Mouse (Mus musculus) hindbrain, postnatal 0 days (tissue): ENCODE data around the gene Armc9. TPM values are rescaled to one million over a fixed set of nuclear protein-coding genes. Genes with fewer than 3 reads are reported as not detected.

Source experiments
- ATAC-seq: fragments of 200-750 bp; cut with Nextera tagmentation; 2 replicates; pipeline ENCODE4 v1.8.0; 2017; ENCODE audit warnings: mild to moderate bottlenecking, moderate TSS enrichment, moderate library complexity
- DNase-seq: peaks from one replicate; pipeline ENCODE4 v3.0.0-alpha.2; 2015; ENCODE audit warnings: low spot score
- H3K27ac ChIP-seq: fragments of 300-500 bp; sonication (generic); 2 replicates; pipeline ENCODE4 v1.5.1; 2014; ENCODE audit warnings: mild to moderate bottlenecking
- H3K27me3 ChIP-seq: fragments of 300-500 bp; sonication (generic); 2 replicates; pipeline ENCODE4 v1.6.1; 2014; ENCODE audit warnings: low read length, mixed read lengths; ENCODE audit not compliant: insufficient read depth
- H3K36me3 ChIP-seq: fragments of 300-500 bp; sonication (generic); 2 replicates; pipeline ENCODE4 v1.6.1; 2014; ENCODE audit warnings: low read length, mixed read lengths; ENCODE audit not compliant: insufficient read depth
- H3K4me1 ChIP-seq: fragments of 300-500 bp; sonication (generic); 2 replicates; pipeline ENCODE4 v1.6.1; 2014; ENCODE audit warnings: antibody characterized with exemption, low read length, mixed read lengths; ENCODE audit not compliant: insufficient read depth
- H3K4me2 ChIP-seq: fragments of 300-500 bp; sonication (generic); 2 replicates; pipeline ENCODE4 v1.6.1; 2014; ENCODE audit warnings: low read depth, mild to moderate bottlenecking, low read length, moderate library complexity, mixed read lengths
- H3K4me3 ChIP-seq: fragments of 300-500 bp; sonication (generic); 2 replicates; pipeline ENCODE4 v1.5.1; 2014; ENCODE audit warnings: low read length
- H3K9ac ChIP-seq: fragments of 300-500 bp; sonication (generic); replicated peaks from 2 replicates; pipeline ENCODE4 v1.6.1; 2014; ENCODE audit warnings: mild to moderate bottlenecking, low read length, moderate library complexity, mixed read lengths
- H3K9me3 ChIP-seq: fragments of 300-500 bp; sonication (generic); 2 replicates; pipeline ENCODE4 v1.6.1; 2016; ENCODE audit warnings: low read length, mixed read lengths
- CTCF ChIP-seq: IDR thresholded peaks from 2 replicates; pipeline ENCODE4 v1.5.1; 2016; ENCODE audit warnings: antibody characterized with exemption, control low read depth, low read depth
- WGBS: fragments of 180-500 bp; shearing (Covaris S2); extraction: QIAGEN DNeasy Blood & Tissue Kit; methylation state at CpG from one replicate; pipeline ENCODE4 v1.1.7; 2014; 5-methylcytosine and 5-hydroxymethylcytosine counted together
- polyA plus RNA-seq: library from polyadenylated mRNA; unstranded; fragments of >200 nt; fragmentation: Nextera tagmentation; extraction: Ambion mirVana; gene quantifications from 2 replicates; pipeline ENCODE4 v1.2.1, GENCODE M21; 2015
- total RNA-seq: library from RNA; depleted of rRNA; stranded (reverse); fragments of >200 nt; gene quantifications from 2 replicates; pipeline ENCODE4 v1.2.3, GENCODE M21; 2014

Armc9 gene
- total and polyA plus RNA-seq, 2 experiments from 2014 or later: 21.0 to 34.9 TPM

DNA sequence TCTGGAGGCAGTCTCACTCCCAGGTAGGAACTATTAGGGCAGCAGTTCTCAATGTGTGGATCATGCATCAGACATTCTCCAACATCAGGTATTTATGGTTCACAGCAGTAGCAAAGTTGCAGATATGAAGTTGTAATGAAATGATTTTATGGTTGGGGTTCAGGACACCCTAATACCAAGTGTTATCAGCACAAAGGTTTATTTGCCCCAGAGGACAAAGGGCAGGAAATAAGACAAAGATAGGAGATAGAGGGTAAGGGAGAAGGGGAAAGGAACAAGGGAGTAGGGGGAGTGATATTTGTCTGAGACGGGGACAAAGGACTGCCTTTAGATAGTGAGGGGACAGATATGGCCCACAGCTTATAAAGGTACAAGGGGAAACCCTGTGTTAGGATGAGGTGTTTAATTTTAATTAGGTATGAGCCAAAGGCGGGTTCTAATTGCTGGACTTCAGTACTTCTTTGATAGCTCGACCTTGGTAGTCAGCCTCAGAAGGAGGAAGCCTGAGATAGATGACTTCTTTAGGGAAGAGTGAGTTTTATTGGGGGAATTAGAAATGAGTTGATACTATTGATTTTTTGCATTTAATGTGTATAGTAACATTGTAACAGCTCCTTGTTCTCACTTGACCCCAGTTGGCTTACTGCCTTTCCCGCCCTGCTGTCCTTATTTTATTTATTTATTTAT is 29.1 kb downstream of the Armc9 start:
- Histone ChIP-seq H3K27me3 (no peaks in the 10 kb centered on the region), H3K9me3 (no peaks in the 10 kb centered on the region), H3K9ac (no peak overlapping the region), H3K36me3 (no peaks in the 10 kb centered on the region), H3K4me1 (no peaks in the 10 kb centered on the region), H3K4me2 (no peak overlapping the region), H3K27ac (no peak overlapping the region), H3K4me3 (no peak overlapping the region)
- no peak for TF ChIP-seq CTCF
- no peak for ATAC-seq
- no peak for DNase-seq
- WGBS: 95% methylated on average over 4 of the region's 4 CpGs

DNA sequence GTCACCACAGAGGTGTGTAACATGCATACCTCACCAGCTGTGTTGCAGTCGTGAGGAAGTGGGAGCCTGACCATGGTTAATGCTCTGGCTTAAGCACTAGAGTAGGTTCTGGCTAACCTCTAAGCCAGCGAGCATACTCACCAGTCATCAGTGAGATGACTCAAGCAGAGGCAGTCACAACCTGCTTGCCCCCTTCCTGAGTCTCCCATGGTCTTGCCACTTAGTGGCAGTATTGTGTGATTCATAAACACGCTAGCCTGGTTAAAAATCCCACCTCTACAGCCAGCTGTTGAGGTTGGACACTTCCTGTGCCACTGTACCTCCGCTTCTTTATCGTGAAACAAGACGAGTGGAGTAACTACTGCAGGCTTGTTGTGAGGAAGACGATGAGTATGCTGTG is 32.2 kb downstream of the Armc9 start:
- WGBS: 88% methylated on average over 7 of the region's 7 CpGs
- ATAC-seq (no peak), DNase-seq (no peak)
- Histone ChIP-seq H3K9me3 (no peaks in the 10 kb centered on the region), H3K9ac (no peak overlapping the region), H3K27me3 (no peaks in the 10 kb centered on the region), H3K4me2 (no peak overlapping the region), H3K4me1 (no peaks in the 10 kb centered on the region), H3K27ac (no peak overlapping the region), H3K36me3 (peaks cover 10% of the 10 kb centered on the region; the same call in 1 of the 2 replicates), H3K4me3 (no peak overlapping the region)
- no peak for TF ChIP-seq CTCF

DNA sequence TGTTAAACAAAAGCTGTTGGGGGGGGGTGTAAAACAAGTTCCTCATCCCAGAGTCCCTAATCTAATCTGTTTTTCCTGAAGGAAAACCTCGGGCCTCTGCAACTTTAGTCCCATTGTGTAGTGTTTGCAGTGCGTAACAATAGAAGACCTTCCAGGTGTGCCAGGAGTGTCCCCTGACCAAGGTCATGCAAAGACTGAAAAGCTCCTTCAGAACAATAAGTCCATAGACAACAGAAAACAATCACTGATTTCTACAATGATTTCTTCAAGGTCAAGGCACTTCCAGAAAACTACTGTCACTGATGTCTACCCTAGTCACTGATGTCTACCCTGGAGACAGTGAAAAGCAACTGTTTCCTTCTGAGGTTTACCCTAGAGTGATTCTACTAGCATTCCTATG is 33.3 kb downstream of the Armc9 start:
- ATAC-seq (no peak), DNase-seq (no peak)
- 64% methylated on average over 2 of the region's 2 CpGs for WGBS
- no peak overlapping the region for H3K4me2 ChIP-seq
- no peak overlapping the region for H3K4me3 ChIP-seq
- peaks cover 10% of the 10 kb centered on the region; the same call in 1 of the 2 replicates for H3K36me3 ChIP-seq
- no peaks in the 10 kb centered on the region for H3K27me3 ChIP-seq
- no peak for TF ChIP-seq CTCF
- H3K27ac ChIP-seq: no peak overlapping the region
- H3K4me1 ChIP-seq: no peaks in the 10 kb centered on the region
- H3K9me3 ChIP-seq: no peaks in the 10 kb centered on the region
- no peak overlapping the region for H3K9ac ChIP-seq

GRCm38 (mm10) chr1:86188271-86188670 is 33.7 kb downstream of the Armc9 start:
- H3K9ac ChIP-seq: no peak overlapping the region

GRCm38 (mm10) chr1:86189034-86189702 is 34.6 kb downstream of the Armc9 start:
- H3K27ac ChIP-seq: no peak overlapping the region
- no peak overlapping the region for H3K4me2 ChIP-seq
- H3K4me3 ChIP-seq: no peak overlapping the region
- ATAC-seq (no peak), DNase-seq (no peak)
- H3K9me3 ChIP-seq: no peaks in the 10 kb centered on the region
- 88% methylated on average over 6 of the region's 6 CpGs for WGBS
- peaks cover 10% of the 10 kb centered on the region; the same call in 1 of the 2 replicates for H3K36me3 ChIP-seq
- no peaks in the 10 kb centered on the region for H3K4me1 ChIP-seq
- no peak overlapping the region for H3K9ac ChIP-seq
- H3K27me3 ChIP-seq: no peaks in the 10 kb centered on the region
- TF ChIP-seq CTCF: no peak

More at GRCm38 (mm10) chr1:86188271-86188670, 33.7 kb downstream of the Armc9 start:
- no peak overlapping the region for H3K4me2 ChIP-seq
- peaks cover 10% of the 10 kb centered on the region; the same call in 1 of the 2 replicates for H3K36me3 ChIP-seq
- WGBS: 83% methylated on average over 2 of the region's 2 CpGs
- no peak for TF ChIP-seq CTCF
- DNase-seq (no peak), ATAC-seq (no peak)
- no peaks in the 10 kb centered on the region for H3K9me3 ChIP-seq
- no peak overlapping the region for H3K4me3 ChIP-seq
- H3K27ac ChIP-seq: no peak overlapping the region
- H3K4me1 ChIP-seq: no peaks in the 10 kb centered on the region
- no peaks in the 10 kb centered on the region for H3K27me3 ChIP-seq

- no peaks in the 10 kb centered on the region for H3K9me3 ChIP-seq
- H3K4me2 ChIP-seq: no peak overlapping the region
- no peak overlapping the region for H3K9ac ChIP-seq
- H3K4me3 ChIP-seq: no peak overlapping the region
- peaks cover 10% of the 10 kb centered on the region; the same call in 1 of the 2 replicates for H3K36me3 ChIP-seq
- DNase-seq (no peak), ATAC-seq (no peak)
- no peaks in the 10 kb centered on the region for H3K4me1 ChIP-seq
- H3K27ac ChIP-seq: no peak overlapping the region
- no peaks in the 10 kb centered on the region for H3K27me3 ChIP-seq
- 89% methylated on average over 6 of the region's 6 CpGs for WGBS
- TF ChIP-seq CTCF: no peak
Observed at GRCm38 (mm10) chr1:86190843-86191242, 36.3 kb downstream of the Armc9 start.

GRCm38 (mm10) chr1:86194044-86194443 is 39.5 kb downstream of the Armc9 start:
- Histone ChIP-seq H3K9ac (no peak overlapping the region), H3K4me2 (no peak overlapping the region), H3K36me3 (peaks cover 27% of the 10 kb centered on the region; the same call in 1 of the 2 replicates), H3K27ac (no peak overlapping the region), H3K27me3 (no peaks in the 10 kb centered on the region), H3K4me1 (no peaks in the 10 kb centered on the region), H3K4me3 (no peak overlapping the region), H3K9me3 (no peaks in the 10 kb centered on the region)
- no peak for DNase-seq
- no peak for TF ChIP-seq CTCF
- WGBS: 66% methylated on average over 7 of the region's 7 CpGs
- ATAC-seq: no peak
